Mouse (Mus musculus): ENCODE results near the gene Gtf2ird1. TPM values are rescaled to one million over a fixed set of nuclear protein-coding genes. Genes with fewer than 3 reads are reported as not detected.
"Not testable (repeated sequence)": the region's sequence is repeated elsewhere in the genome, so short reads cannot be mapped to it uniquely, and the experiment has no call there.

The Gtf2ird1 gene
- total RNA-seq, 2 experiments from 2014 or later = 14.6 to 21.5 TPM

DNA sequence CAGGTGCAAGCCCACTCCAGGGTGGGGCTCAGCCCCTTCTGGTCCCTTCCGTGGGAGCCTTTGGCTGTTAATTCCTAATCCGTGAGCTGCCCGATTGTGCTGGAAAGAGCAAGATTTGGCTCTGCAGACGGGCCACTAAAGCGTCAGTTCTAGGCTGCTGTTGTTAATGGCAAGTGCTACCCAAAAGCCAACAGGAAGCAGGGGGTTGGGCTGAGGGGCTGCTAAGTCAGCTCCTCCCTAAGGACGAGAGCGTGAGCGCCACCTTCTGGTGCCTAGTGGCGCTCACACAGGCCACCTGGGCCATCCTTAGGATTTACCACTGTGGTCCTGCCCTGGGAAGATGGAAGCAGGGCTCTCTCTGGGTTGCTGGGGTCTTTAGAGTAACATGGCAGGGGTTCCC lies 33.1 kb upstream of the Gtf2ird1 start:
- TF ChIP-seq CTCF (IDR thresholded peaks at IDR 0.05) = peak; percentile 54
- intact Hi-C loops (cut with DNase I) = loop anchor here (5.0 kb wide), 1 partner anchor 307 kb away; the partner anchor contains the start of gene Gtf2ird2
- H3K27ac ChIP-seq = no peak overlapping the region
- H3K4me3 ChIP-seq = no peak overlapping the region
- no peak for DNase-seq

GRCm38 (mm10) chr5:134488596-134488995 lies 32.1 kb upstream of the Gtf2ird1 start:
- DNase-seq = no peak
- no peak for TF ChIP-seq CTCF (IDR thresholded peaks at IDR 0.05)
- Histone ChIP-seq H3K4me3 (no peak overlapping the region), H3K27ac (no peak overlapping the region)
- intact Hi-C loops (cut with DNase I) = loop anchor here (5.0 kb wide), 1 partner anchor 306 kb away; the partner anchor contains the start of gene Gtf2ird2

- TF ChIP-seq CTCF (IDR thresholded peaks at IDR 0.05) = no peak
- H3K4me3 ChIP-seq = no peak overlapping the region
- intact Hi-C loops (cut with DNase I) = loop anchor here (5.0 kb wide), 1 partner anchor 306 kb away; the partner anchor contains the start of gene Gtf2ird2
- no peak overlapping the region for H3K27ac ChIP-seq
- no peak for DNase-seq
Observed at GRCm38 (mm10) chr5:134488042-134488441, 31.5 kb upstream of the Gtf2ird1 start.

GRCm38 (mm10) chr5:134485900-134486665 lies 29.6 kb upstream of the Gtf2ird1 start:
- peak; percentile 89 for TF ChIP-seq CTCF (IDR thresholded peaks at IDR 0.05)
- no peak overlapping the region for H3K4me3 ChIP-seq
- intact Hi-C loops (cut with DNase I) = loop anchor here (2.0 to 5.0 kb wide), 3 partner anchors 101 to 304 kb away; partner anchors contain the start of gene Gtf2ird2
- H3K27ac ChIP-seq = no peak overlapping the region
- DNase-seq = peak; percentile 73

GRCm38 (mm10) chr5:134485183-134485730 lies 28.7 kb upstream of the Gtf2ird1 start:
- no peak for TF ChIP-seq CTCF (IDR thresholded peaks at IDR 0.05)
- intact Hi-C loops (cut with DNase I) = loop anchor here (2.0 to 5.0 kb wide), 2 partner anchors 100 to 303 kb away; partner anchors contain the start of gene Gtf2ird2
- Histone ChIP-seq H3K27ac (no peak overlapping the region), H3K4me3 (no peak overlapping the region)
- no peak for DNase-seq

DNA sequence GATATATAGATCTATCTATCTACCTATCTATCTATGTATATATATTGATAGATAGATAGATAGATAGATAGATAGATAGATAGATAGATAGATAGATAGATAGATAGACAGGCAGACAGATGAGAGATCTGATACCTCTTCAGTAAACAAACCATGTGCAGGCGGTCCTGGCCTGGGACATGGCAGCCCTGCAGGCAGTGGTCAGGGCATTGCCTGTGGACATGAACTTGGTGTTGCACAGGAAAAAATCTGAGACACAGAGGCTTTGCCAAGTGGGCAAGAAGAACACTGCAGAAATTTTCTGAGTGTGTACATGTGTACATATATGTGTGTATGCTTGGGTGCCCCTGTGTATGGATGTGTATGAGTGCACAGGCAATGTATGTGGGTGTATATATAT lies 26.8 kb upstream of the Gtf2ird1 start:
- no peak overlapping the region for H3K4me3 ChIP-seq
- no peak overlapping the region for H3K27ac ChIP-seq
- DNase-seq = no peak
- intact Hi-C loops (cut with DNase I) = no loop called here
- TF ChIP-seq CTCF (IDR thresholded peaks at IDR 0.05) = no peak

DNA sequence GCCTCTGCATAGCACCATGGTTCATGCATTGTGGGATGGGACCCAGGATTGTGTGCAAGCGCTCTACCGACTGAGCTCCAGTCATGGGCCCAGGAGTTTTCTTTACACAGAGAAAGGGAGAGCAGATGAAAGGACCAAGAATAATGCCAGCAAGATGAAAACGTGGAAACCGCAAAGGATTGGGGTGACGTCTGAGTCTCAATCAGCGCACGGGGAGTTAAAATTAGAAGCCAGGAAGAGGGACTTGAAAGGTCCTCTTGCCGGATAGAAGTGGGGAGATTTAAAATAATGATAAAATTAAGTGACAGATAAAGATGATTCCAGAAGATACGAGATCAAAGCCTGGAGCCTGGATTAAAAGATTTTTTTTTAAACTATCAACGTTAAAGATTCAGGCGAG lies 25.8 kb upstream of the Gtf2ird1 start:
- intact Hi-C loops (cut with DNase I) = no loop called here
- Histone ChIP-seq H3K27ac (no peak overlapping the region), H3K4me3 (no peak overlapping the region)
- no peak for DNase-seq
- no peak for TF ChIP-seq CTCF (IDR thresholded peaks at IDR 0.05)

GRCm38 (mm10) chr5:134478886-134479285 lies 22.4 kb upstream of the Gtf2ird1 start:
- H3K4me3 ChIP-seq; DNase-seq; intact Hi-C loops (cut with DNase I); H3K27ac ChIP-seq: not testable (repeated sequence)

DNA sequence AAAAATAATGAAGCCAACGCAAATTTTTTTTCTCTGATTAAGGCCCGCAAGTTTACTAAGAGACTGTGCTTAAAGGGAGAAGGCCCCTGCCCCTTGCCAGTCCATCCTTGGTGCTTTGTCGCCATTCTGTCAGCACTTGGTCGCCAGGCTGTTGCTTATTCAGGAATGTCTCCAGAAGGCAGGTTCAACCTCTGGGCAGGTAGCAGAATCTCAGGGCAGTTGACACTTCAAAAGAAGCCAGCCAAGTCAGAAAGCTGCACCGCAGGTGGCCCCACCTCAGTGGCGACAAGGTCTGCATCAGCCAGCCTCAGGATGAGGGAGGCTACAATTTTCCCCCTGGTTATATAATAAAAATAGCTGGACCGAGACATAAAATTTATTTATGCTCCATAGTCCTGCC lies 19.2 kb upstream of the Gtf2ird1 start:
- not testable (repeated sequence) for H3K27ac ChIP-seq, H3K4me3 ChIP-seq, DNase-seq
- intact Hi-C loops (cut with DNase I) = loop anchor here (2.0 kb wide), 1 partner anchor 91 kb away; no protein-coding TSS in a partner anchor

DNA sequence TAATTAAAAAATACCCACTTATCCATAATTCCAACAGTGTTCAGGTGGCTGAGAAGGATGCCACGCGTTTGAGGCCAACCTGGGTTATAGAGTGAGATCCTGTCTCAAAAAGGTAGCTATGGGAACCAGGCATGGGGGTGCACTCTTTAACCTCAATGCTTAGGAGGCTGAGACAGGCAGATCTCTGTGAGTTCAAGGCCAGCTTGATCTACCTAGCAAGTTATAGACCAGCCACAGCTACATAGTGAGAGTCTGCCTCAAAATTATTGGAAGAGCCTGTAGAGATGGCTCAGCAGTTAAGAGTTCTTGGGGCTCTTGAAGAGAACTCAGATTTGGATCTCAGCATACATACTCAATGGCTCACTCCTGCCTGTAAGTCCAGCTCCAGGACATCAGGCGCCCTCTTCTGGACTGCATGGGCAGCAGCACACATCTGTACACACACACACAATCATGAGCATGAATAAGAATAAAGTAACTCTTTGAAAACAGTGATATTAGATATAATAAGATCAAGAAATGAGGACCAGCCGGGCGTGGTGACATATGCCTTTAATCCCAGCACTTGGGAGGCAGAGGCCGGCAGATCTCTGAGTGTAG lies 18.6 kb upstream of the Gtf2ird1 start:
- no peak overlapping the region for H3K4me3 ChIP-seq
- no peak overlapping the region for H3K27ac ChIP-seq
- peak; percentile 41 for TF ChIP-seq CTCF (IDR thresholded peaks at IDR 0.05)
- intact Hi-C loops (cut with DNase I) = loop anchor here (2.0 kb wide), 1 partner anchor 90 kb away; no protein-coding TSS in a partner anchor
- no peak for DNase-seq

- peak; percentile 70 for TF ChIP-seq CTCF (IDR thresholded peaks at IDR 0.05)
- DNase-seq = no peak
- intact Hi-C loops (cut with DNase I) = loop anchor here (2.0 kb wide), 1 partner anchor 89 kb away; no protein-coding TSS in a partner anchor
Observed at GRCm38 (mm10) chr5:134473902-134474301, 17.4 kb upstream of the Gtf2ird1 start.

DNA sequence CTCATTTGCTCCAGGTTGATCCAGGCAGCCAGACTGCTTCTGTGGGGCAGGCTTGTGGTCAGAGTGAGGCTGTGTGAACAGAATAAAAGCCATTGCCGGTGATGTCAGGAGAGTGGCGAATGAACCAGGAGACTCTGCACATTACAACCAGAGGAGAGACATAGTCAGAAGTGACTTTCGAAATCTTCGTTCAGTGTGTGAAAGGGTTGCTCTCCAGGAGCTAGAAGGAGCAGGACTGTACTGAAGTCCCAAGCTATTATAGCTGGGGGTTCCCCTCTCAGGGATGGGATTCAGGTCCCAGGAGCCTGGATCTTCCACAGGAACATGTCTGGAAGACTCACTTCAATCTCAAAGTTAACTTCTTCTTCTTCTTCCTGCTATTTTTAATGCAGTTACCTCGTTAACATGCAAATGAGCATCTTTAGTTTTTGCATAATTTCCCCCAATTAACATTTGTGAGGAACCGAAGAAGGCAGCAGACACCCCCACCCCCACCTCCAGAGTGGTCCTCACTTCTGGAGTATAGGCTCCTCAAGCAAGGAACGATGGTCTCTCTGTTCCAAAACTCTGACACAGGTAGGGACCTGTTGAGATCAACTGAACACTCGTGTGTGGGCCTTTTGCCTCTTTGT lies 14.1 kb upstream of the Gtf2ird1 start:
- intact Hi-C loops (cut with DNase I) = no loop called here
- Histone ChIP-seq H3K4me3 (no peak overlapping the region), H3K27ac (no peak overlapping the region)
- no peak for DNase-seq
- TF ChIP-seq CTCF (IDR thresholded peaks at IDR 0.05) = no peak

More at GRCm38 (mm10) chr5:134473902-134474301, 17.4 kb upstream of the Gtf2ird1 start:
- Histone ChIP-seq H3K4me3 (no peak overlapping the region), H3K27ac (no peak overlapping the region)

All from gastrocnemius, adult 2 months (tissue).